Mouse (Mus musculus): ENCODE data around the gene Epm2a. TPM values are rescaled to one million over a fixed set of nuclear protein-coding genes. Genes with fewer than 3 reads are reported as not detected.

Gene Epm2a
- total RNA-seq, 2 experiments from 2014 or later: 25.4 to 26.7 TPM

DNA sequence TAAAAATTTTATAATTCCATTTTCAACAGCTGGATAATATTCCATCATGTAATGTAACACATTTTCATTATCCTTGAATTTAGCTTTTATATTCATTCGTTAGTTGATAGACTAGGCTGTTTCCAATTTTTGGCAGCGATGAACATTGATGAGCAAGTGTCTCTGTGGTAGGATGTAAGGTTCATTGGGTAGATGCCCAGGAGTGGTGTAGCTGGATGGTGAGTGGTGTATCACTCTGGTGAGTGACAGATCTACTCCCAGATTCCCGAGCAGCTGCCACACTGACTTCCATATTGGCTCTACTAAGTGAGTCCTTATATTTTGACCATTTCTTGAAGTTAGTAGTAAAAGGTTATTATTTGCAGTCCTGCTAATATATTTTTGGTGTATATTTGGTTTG is 76.9 kb downstream of the Epm2a start:
- no peak for DNase-seq (ENCODE audit: low spot score in 2 of 2)

DNA sequence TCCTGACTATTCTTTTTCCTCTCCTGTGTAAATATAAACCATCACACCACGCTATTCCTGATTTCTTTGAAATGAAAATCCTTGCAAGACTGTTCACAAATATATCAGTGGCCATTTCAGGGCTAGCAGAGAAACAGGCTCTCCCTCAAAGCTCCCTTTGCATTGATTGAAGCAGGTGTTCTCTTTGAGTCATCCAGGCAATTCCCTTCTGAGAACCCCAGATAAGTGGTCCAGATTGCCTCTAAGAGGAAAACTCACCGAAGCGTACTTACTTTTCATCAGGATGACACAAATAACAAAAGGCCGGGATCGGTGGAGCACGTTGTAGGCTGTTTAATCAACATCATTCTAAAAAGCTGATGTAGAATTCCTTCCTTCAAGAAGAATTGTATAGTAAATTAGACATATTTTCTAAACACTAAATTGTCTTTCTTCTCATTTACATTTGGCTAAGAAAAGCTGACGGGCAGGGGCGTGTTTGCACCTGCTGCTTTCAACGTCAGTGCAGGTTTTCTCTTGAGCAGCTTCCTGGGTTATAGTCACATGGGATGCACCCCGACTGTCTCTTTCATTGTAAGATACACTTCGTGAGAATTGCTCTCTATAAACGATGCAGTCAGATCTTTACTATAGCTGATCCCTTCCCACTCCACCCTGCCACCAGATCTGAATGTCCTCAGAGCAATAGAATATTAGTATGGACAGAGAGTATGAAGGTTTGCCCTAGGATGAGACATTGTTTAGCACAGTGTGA is 86.0 kb downstream of the Epm2a start:
- DNase-seq (ENCODE audit: low spot score in 2 of 2): no peak

DNA sequence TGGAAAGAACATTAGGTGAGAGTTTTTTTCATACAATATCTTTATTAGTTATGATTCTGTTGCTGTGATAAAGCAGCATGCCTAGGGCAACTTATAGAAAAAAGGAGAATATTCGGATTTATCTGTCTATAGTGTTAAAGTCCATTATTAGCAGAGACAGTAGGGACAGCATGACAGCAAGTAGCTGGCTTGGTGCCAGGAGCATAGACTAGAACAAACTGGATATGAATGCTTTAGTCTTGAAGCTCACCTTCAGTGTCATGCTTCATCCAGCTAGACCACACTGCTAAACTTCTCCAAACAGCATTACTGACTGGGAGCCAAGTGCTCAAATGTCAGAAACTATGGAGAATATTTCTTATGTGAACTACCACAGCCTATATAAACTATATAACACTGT is 93.8 kb downstream of the Epm2a start:
- no peak for DNase-seq (ENCODE audit: low spot score in 2 of 2)

DNA sequence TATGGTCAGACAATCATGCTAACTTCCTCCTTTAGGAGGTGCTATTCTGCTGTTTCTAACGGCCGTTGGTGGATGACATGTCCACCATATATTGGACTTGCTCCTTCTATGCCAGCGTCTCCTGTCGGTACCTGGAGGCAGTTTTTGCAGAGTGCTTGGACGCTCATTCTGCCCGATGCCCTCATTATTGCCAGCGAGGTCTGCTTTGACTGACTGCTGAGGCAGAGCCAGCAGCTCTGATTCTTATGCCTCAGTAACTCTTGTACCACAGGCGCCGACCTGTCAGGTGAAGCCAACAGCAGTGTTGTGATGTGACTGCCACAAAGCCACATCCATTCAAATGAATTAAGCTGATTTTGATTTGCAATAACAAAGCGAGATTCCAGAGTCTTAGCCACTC is 95.3 kb downstream of the Epm2a start:
- no peak for DNase-seq (ENCODE audit: low spot score in 2 of 2)

DNA sequence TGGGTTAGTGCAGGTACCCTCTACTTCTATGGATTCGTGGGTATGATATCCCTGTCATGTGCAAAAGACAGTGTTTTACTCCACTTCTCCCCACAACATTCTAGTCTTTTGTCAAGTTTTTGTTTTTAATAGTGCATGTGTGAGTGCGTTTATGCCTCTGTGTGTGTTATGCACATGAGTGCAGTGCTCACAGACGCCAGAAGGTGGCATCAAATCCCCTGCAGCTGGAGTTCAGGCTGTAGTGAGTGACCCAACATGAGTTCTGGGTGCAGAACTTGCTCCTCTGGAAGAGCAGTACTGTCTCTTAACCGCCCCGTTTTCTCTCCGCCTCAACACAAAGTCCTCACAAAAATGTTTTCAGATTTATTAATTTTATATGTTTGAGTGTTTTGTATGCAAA is 96.1 kb downstream of the Epm2a start:
- DNase-seq (ENCODE audit: low spot score in 2 of 2): no peak

DNA sequence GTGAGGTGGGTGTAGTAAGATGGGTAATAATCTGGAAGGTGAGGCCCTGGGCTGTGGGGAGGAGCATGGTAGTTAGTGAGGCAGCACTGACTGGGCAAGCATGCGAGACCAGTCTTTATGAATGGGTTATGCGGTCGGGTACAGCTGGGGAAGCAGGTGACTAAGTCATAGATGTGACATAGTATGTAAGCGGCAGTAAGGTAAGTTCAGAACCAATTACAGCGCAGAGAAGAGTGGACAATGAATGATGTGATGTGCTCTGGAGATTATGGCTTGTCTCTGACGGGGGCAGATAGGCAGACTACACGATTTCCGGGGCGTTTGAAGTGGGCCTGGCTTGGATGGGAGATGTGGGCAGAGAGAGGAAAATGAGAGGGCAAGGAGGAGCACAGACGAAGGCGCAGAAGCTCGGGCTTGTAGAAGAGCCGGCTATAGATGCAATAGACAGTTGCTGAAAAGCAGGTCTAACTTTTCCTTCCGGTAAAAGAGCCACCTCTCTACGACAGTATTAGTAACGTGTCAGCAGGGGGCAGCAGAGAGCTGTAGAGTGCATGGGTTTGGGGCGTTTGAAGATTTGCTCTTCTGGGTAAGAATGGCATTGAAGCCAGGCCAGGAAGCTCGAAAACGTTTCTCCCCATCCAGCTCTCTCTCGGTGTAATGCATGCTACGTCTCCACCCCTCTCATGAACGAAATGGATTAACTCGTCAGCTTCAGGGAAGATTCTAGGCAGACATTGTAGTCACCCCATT is 106.5 kb downstream of the Epm2a start:
- peak; percentile 60 to 76 for DNase-seq (ENCODE audit: low spot score in 2 of 2)

DNA sequence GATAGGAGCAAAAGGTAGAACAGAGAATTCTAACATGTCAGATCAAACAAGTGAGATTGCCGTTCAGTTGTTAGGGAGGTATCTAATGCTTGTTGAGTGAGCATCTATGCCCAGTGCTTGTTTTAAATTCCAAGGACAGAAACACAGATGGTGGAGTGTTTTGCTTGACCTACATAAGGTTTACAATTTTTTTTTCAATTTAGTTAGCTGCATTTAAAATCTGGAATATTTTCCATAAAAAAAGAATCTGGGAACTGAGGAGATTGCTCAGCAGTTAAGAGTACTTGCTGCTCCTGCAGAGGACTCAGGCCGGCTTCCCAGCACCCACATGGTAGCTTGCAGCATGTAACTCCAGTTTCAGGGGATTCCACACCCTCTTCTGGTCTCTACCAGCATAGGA is 109.3 kb downstream of the Epm2a start:
- no peak for DNase-seq (ENCODE audit: low spot score in 2 of 2)

DNA sequence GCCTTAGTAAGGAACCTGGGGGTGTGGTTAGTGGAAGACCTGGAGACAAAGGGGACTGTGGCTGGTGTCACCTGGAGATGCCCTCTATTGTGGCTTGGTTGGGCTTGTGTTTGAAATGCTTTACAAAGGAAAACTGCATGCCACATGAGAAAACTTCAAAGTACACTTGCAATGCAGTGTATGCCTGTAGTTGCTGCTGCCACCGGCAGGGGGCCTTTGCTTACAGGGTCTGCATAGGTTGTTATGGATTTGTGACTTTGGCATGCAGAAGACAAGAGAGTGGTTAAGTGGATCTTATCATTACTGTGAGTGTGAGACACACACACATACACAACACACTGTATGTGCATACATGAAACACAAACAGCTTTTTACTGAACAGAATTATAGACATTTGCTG is 114.2 kb downstream of the Epm2a start:
- no peak for DNase-seq (ENCODE audit: low spot score in 2 of 2)

DNA sequence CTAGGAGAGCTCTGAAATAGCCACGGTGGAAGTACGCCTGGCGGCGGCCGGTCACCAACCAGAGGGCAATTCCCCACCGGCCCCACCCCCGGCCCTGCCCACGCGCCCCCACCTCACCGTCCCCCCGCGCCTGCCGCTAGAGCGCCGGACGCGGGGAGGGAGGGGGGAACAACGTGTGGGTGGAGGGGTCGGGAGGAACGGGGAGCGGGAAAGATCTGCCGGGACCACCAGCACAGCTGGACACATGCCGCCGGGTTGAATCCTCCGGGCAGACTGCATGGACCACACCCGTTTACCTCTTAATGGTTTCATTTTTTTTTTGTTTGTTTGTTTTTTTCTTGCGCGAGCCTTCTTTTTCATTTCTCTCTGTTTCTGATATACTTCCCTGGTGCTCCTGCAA is 148.8 kb downstream of the Epm2a start:
- DNase-seq (ENCODE audit: low spot score in 2 of 2): peak; percentile 80 to 93

Other genes with a start within 250 kb of the Epm2a start
- 10 to 100 TPM; 14.3 to 16.5 TPM for gene Shprh, start 194.0 kb upstream of the Epm2a start, total RNA-seq (2021)
- gene Fbxo30, start 62.1 kb upstream of the Epm2a start, total RNA-seq (2021): 10 to 100 TPM; 21.2 to 23.5 TPM

Data from gastrocnemius, postnatal 4 days (tissue).